Mouse (Mus musculus) CH12.LX (cell line): ENCODE measurements around the gene Rbm47. TPM values are rescaled to one million over a fixed set of nuclear protein-coding genes. Genes with fewer than 3 reads are reported as not detected.

Experiments used
- DNase-seq: peaks from one replicate; pipeline ENCODE4 v3.0.0-alpha.2; 2013; ENCODE audit errors: extremely low read depth
- H3K27ac ChIP-seq: 2 replicates; pipeline ENCODE4 v1.5.1; 2012; ENCODE audit warnings: low read depth, mild to moderate bottlenecking, control low read depth, moderate library complexity; ENCODE audit not compliant: insufficient read depth
- H3K27me3 ChIP-seq: replicated peaks from 2 replicates; pipeline ENCODE3; 2012; ENCODE audit warnings: inconsistent platforms
- H3K36me3 ChIP-seq, 2 experiments: replicated peaks in 1 of 2; 2 replicates each; pipeline versions ENCODE3 to v1.6.1; 2012; ENCODE audit warnings: inconsistent platforms in 1 of 2, low read length in 1 of 2, mild to moderate bottlenecking in 1 of 2, mixed read lengths in 1 of 2, moderate library complexity in 1 of 2; ENCODE audit not compliant: control insufficient read depth in 1 of 2, insufficient read depth in 1 of 2
- H3K4me1 ChIP-seq, 2 experiments: 2 replicates each; pipeline ENCODE4 v1.6.1; 2012; ENCODE audit warnings: inconsistent platforms in 1 of 2, moderate library complexity in 1 of 2; ENCODE audit not compliant: insufficient read depth in 2 of 2, control insufficient read depth in 1 of 2
- H3K4me2 ChIP-seq: 2 replicates; pipeline ENCODE4 v1.6.1; 2012; ENCODE audit warnings: low read depth, mild to moderate bottlenecking, control low read depth; ENCODE audit not compliant: poor library complexity, insufficient read depth, severe bottlenecking
- H3K4me3 ChIP-seq, 3 experiments: fragments of 150-350 bp in 1 of 3; sonication (generic) in 1 of 3; replicated peaks in 1 of 3; 2 replicates each; pipeline versions ENCODE3 to v1.5.1; 2011 to 2012; ENCODE audit warnings: low read depth in 2 of 3, low read length in 2 of 3, mild to moderate bottlenecking in 2 of 3, moderate library complexity in 2 of 3, control low read depth in 1 of 3, improper control_type of control experiment in 1 of 3, inconsistent platforms in 1 of 3, mixed read lengths in 1 of 3; ENCODE audit not compliant: poor library complexity in 1 of 3
- H3K79me2 ChIP-seq: replicated peaks from 2 replicates; pipeline ENCODE4 v1.6.1; 2012; ENCODE audit warnings: mild to moderate bottlenecking, moderate library complexity; ENCODE audit not compliant: control insufficient read depth, poor library complexity, insufficient read depth, severe bottlenecking; ENCODE audit errors: extremely low read depth
- H3K9ac ChIP-seq: 2 replicates; pipeline ENCODE4 v1.6.1; 2012; ENCODE audit warnings: low read depth, mild to moderate bottlenecking, control low read depth, moderate library complexity; ENCODE audit not compliant: insufficient read depth
- H3K9me3 ChIP-seq: replicated peaks from 2 replicates; pipeline ENCODE3; 2012; ENCODE audit warnings: low read length, inconsistent platforms, mixed read lengths
- BHLHE40 ChIP-seq: IDR thresholded peaks from 2 replicates; pipeline ENCODE4 v1.6.1; 2011; ENCODE audit warnings: mild to moderate bottlenecking, low read depth, low read length, improper control_type of control experiment
- CHD1 ChIP-seq: IDR thresholded peaks from 2 replicates; pipeline ENCODE4 v1.6.1; 2012; ENCODE audit warnings: low read depth, low read length, improper control_type of control experiment, inconsistent platforms
- CTCF ChIP-seq, 2 experiments: IDR thresholded peaks in 1 of 2; conservative IDR thresholded peaks in 1 of 2; 2 replicates each; pipeline ENCODE4 v1.5.1; 2011 to 2012; ENCODE audit warnings: low read depth in 2 of 2, low read length in 2 of 2, improper control_type of control experiment in 1 of 2, inconsistent platforms in 1 of 2, mild to moderate bottlenecking in 1 of 2, moderate library complexity in 1 of 2
- EP300 ChIP-seq: IDR thresholded peaks from 2 replicates; pipeline ENCODE4 v1.6.1; 2011; ENCODE audit warnings: low read length, improper control_type of control experiment
- ETS1 ChIP-seq: conservative IDR thresholded peaks from 2 replicates; pipeline ENCODE4 v1.6.1; 2012; ENCODE audit warnings: low read depth, mild to moderate bottlenecking, inconsistent platforms, low read length, improper control_type of control experiment, moderate library complexity
- GABPA ChIP-seq: IDR thresholded peaks from 2 replicates; pipeline ENCODE4 v1.6.1; 2012; ENCODE audit warnings: low read depth, low read length, improper control_type of control experiment, inconsistent platforms; ENCODE audit not compliant: insufficient replicate concordance
- HCFC1 ChIP-seq: IDR thresholded peaks from 2 replicates; pipeline ENCODE4 v1.6.1; 2012; ENCODE audit warnings: low read depth, mild to moderate bottlenecking, inconsistent platforms, low read length, improper control_type of control experiment
- JUND ChIP-seq: conservative IDR thresholded peaks from 2 replicates; pipeline ENCODE4 v1.6.1; 2011; ENCODE audit warnings: low read depth, low read length, improper control_type of control experiment
- KAT2A ChIP-seq: IDR thresholded peaks from 2 replicates; pipeline ENCODE4 v1.6.1; 2012; ENCODE audit warnings: low read length, improper control_type of control experiment, inconsistent platforms; ENCODE audit not compliant: insufficient replicate concordance
- MAZ ChIP-seq: IDR thresholded peaks from 2 replicates; pipeline ENCODE4 v1.6.1; 2012; ENCODE audit warnings: low read depth, mild to moderate bottlenecking, inconsistent platforms, low read length, improper control_type of control experiment, moderate library complexity
- MEF2A ChIP-seq: IDR thresholded peaks from 2 replicates; pipeline ENCODE4 v1.6.1; 2014; ENCODE audit warnings: low read depth, mild to moderate bottlenecking, inconsistent platforms, low read length, improper control_type of control experiment, borderline replicate concordance
- MYC ChIP-seq: IDR thresholded peaks from 2 replicates; pipeline ENCODE4 v1.6.1; 2011; ENCODE audit warnings: low read depth, mild to moderate bottlenecking, improper control_type of control experiment, low read length
- RAD21 ChIP-seq: IDR thresholded peaks from 2 replicates; pipeline ENCODE4 v1.6.1; 2011; ENCODE audit warnings: low read depth, mild to moderate bottlenecking, low read length, improper control_type of control experiment, moderate library complexity
- RCOR1 ChIP-seq: conservative IDR thresholded peaks from 2 replicates; pipeline ENCODE4 v1.6.1; 2012; ENCODE audit warnings: low read depth, mild to moderate bottlenecking, inconsistent platforms, low read length, improper control_type of control experiment
- SIN3A ChIP-seq: IDR thresholded peaks from 2 replicates; pipeline ENCODE4 v1.6.1; 2012; ENCODE audit warnings: low read length, improper control_type of control experiment, inconsistent platforms
- SMC3 ChIP-seq: IDR thresholded peaks from 2 replicates; pipeline ENCODE4 v1.6.1; 2011; ENCODE audit warnings: low read depth, low read length, improper control_type of control experiment
- TBP ChIP-seq: conservative IDR thresholded peaks from 2 replicates; pipeline ENCODE4 v1.6.1; 2011; ENCODE audit warnings: low read depth, low read length, improper control_type of control experiment
- TCF12 ChIP-seq: IDR thresholded peaks from 2 replicates; pipeline ENCODE4 v1.6.1; 2014; ENCODE audit warnings: low read depth, mild to moderate bottlenecking, inconsistent platforms, low read length, improper control_type of control experiment
- UBTF ChIP-seq: IDR thresholded peaks from 2 replicates; pipeline ENCODE4 v1.6.1; 2012; ENCODE audit warnings: low read depth, mild to moderate bottlenecking, inconsistent platforms, low read length, improper control_type of control experiment, moderate library complexity
- ZKSCAN1 ChIP-seq: IDR thresholded peaks from 2 replicates; pipeline ENCODE4 v1.6.1; 2012; ENCODE audit warnings: low read depth, inconsistent platforms, low read length, improper control_type of control experiment, borderline replicate concordance
- ZMIZ1 ChIP-seq: IDR thresholded peaks from 2 replicates; pipeline ENCODE4 v1.6.1; 2012; ENCODE audit warnings: low read depth, mild to moderate bottlenecking, inconsistent platforms, low read length, improper control_type of control experiment
- dilution Hi-C: fragments of 300-500 bp; cut with MboI; formaldehyde crosslinking; loops from 2 replicates; pipeline ENCODE4 v1.14.3; 2020; ENCODE audit warnings: low sequenced_read_pairs; ENCODE audit not compliant: extremely low pct_unique_long_range_greater_than_20kb, extremely low pct_ligation_motif_present
- in situ Hi-C: fragments of 300-500 bp; cut with MboI; formaldehyde crosslinking; loops from 3 replicates; pipeline ENCODE4 v1.14.3; 2019; ENCODE audit warnings: low sequenced_read_pairs, low pct_ligation_motif_present, low pct_unique_long_range_greater_than_20kb, mixed read lengths
- polyA plus RNA-seq: library from polyadenylated mRNA; unstranded; fragments of >175 nt; gene quantifications from 2 replicates; pipeline ENCODE4 v1.2.1, GENCODE M21; 2012; ENCODE audit warnings: low read depth; ENCODE audit not compliant: insufficient read length
- total RNA-seq, 2 experiments: library from RNA; depleted of rRNA; stranded (reverse); fragments of 300-350 nt in 1 of 2; fragments of >200 nt in 1 of 2; gene quantifications; 2 replicates each; pipeline ENCODE4 v1.2.3; 2012 to 2014

Gene Rbm47
- total and polyA plus RNA-seq, 3 experiments, result 0.08 to 9.2 (median 1.1) TPM

GRCm38 (mm10) chr5:66042651-66043340 is 130.1 kb downstream of the Rbm47 start:
- dilution Hi-C loops, result no loop called here
- Histone ChIP-seq H3K27ac (no peak overlapping the region), H3K4me2 (no peak overlapping the region), H3K27me3 (no peaks in the 10 kb centered on the region), H3K4me3 (no peak overlapping the region), H3K36me3 (peaks cover 0 to 9% of the 10 kb centered on the region in 2 experiments), H3K4me1 (peaks cover 3 to 4% of the 10 kb centered on the region in 2 experiments; a peak in 2 of 4 replicates), H3K9me3 (no peaks in the 10 kb centered on the region), H3K9ac (no peak overlapping the region), H3K79me2 (peaks cover 2% of the 10 kb centered on the region)
- in situ Hi-C loops, result no loop called here
- TF ChIP-seq MEF2A (no peak), CTCF (conservative IDR thresholded peaks at IDR 0.05 in 1 of 2, IDR thresholded peaks at IDR 0.05 in 1 of 2; ENCODE audit: low read depth in 2 of 2, low read length in 2 of 2) (no peak), ZKSCAN1 (no peak), ETS1 (no peak), TBP (no peak), RAD21 (no peak), JUND (no peak), MYC (no peak), EP300 (no peak), MAZ (no peak), UBTF (no peak), KAT2A (no peak)
- no peak for DNase-seq

- TF ChIP-seq TBP (no peak), SIN3A (no peak), ETS1 (no peak), KAT2A (no peak), HCFC1 (no peak), MAZ (no peak), EP300 (no peak), SMC3 (no peak), GABPA (no peak), RCOR1 (no peak), TCF12 (no peak), CHD1 (no peak), BHLHE40 (no peak), ZMIZ1 (no peak)
- H3K4me2 ChIP-seq, result no peak overlapping the region
- peaks cover 1 to 4% of the 10 kb centered on the region in 2 experiments; a peak in 2 of 4 replicates for H3K4me1 ChIP-seq
- no peaks in the 10 kb centered on the region for H3K9me3 ChIP-seq
- no peak overlapping the region for H3K9ac ChIP-seq
- H3K27ac ChIP-seq, result no peak overlapping the region
- in situ Hi-C loops (no loop called here), dilution Hi-C loops (no loop called here)
- H3K79me2 ChIP-seq, result peaks cover 2% of the 10 kb centered on the region; the same call in 1 of the 2 replicates
- DNase-seq, result no peak
- no peak overlapping the region for H3K4me3 ChIP-seq
- peaks cover 0 to 8% of the 10 kb centered on the region in 2 experiments for H3K36me3 ChIP-seq
- H3K27me3 ChIP-seq, result no peaks in the 10 kb centered on the region
These were observed 132.1 kb downstream of the Rbm47 start for GRCm38 (mm10) chr5:66040744-66041279.
